ENCODE assay signal across 11 mouse cellular contexts in the genomic region with DNA sequence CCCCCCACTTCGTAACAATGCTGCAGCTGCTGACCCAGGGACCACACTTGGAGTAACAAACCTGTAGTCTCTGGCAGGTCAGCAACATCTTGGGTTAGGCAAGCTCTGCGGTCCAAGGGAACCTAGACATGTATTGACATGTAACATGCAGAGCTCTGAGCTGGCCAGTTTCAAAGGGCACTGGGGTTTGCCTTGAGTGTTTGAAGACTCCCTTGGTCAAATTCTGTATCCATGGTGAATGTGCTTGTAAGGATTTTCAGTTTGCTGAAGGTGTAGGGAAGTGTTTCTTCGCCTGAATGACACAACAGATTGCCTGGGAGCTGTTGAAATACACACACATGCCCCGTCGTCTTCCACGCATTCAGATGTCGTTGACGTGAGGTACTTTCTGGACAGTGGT.
A peak's percentile ranks its signal among the peaks of the same experiment; 100 is the strongest.
DNase-seq lines count a peak whose midpoint lies in the region; ATAC-seq and TF ChIP-seq lines count a peak whose summit lies in the region.
"Had no signal": no experiment of that assay in that cellular context is flagged by ENCODE, and none has a peak within 500 bp of the region (broad histone marks: within the 10 kb centered on the region; RNA-seq: fewer than 3 reads in every experiment).

No protein-coding gene starts in this region.

- WGBS in forebrain, embryonic 16.5 days, result 54% methylated on average over 8 of the region's 8 CpGs
- WGBS in forebrain, embryonic 13.5 days, result 67% methylated on average over 8 of the region's 8 CpGs
- whole genome bisulfite sequencing in limb, embryonic 14.5 days, result 35% methylated on average over 8 of the region's 8 CpGs

- no peak for ATAC-seq in forebrain, embryonic 16.5 days
- ATAC-seq in forebrain, embryonic 13.5 days, result no peak
- ATAC-seq in limb, embryonic 14.5 days (ENCODE audit: low FRiP score, low read depth), result no peak
- ATAC-seq: intestine, embryonic 15.5 days; liver, embryonic 12.5 days had no signal

- no peaks in the 10 kb centered on the region for H3K9me3 ChIP-seq in forebrain, embryonic 16.5 days (ENCODE audit: control insufficient read depth, low read length)
- H3K9me3 ChIP-seq in forebrain, embryonic 13.5 days (replicated peaks), result no peaks in the 10 kb centered on the region
- H3K9me3 ChIP-seq in CH12.LX (replicated peaks; ENCODE audit: low read length), result no peaks in the 10 kb centered on the region
- H3K9me3 ChIP-seq in limb, embryonic 14.5 days (ENCODE audit: control insufficient read depth, low read length), result no peaks in the 10 kb centered on the region
- H3K9me3 ChIP-seq: intestine, embryonic 15.5 days; liver, embryonic 12.5 days had no signal

- no peak for TF ChIP-seq POLR2A in CH12.LX (IDR thresholded peaks at IDR 0.05; ENCODE audit: low read depth, low read length)
- TF ChIP-seq POLR2A in limb, embryonic 14.5 days (IDR thresholded peaks at IDR 0.05; ENCODE audit: borderline replicate concordance, extremely low read depth, insufficient read depth, insufficient read length), result no peak

- peaks cover 41% of the 10 kb centered on the region for H3K4me1 ChIP-seq in forebrain, embryonic 16.5 days (replicated peaks; ENCODE audit: control insufficient read depth, insufficient read depth, low read length)
- peaks cover 33% of the 10 kb centered on the region for H3K4me1 ChIP-seq in forebrain, embryonic 13.5 days
- H3K4me1 ChIP-seq in CH12.LX (ENCODE audit: control insufficient read depth in 1 of 2, insufficient read depth in 2 of 2), result peaks cover 25 to 74% of the 10 kb centered on the region in 2 experiments
- peaks cover 22% of the 10 kb centered on the region for H3K4me1 ChIP-seq in limb, embryonic 14.5 days (ENCODE audit: control insufficient read depth, insufficient read depth, low read length)

- DNase-seq in kidney, adult 9 months, result peak; percentile 41
- no peak for DNase-seq in kidney, postnatal 14 days
- DNase-seq in CH12.LX (ENCODE audit: extremely low read depth), result no peak
- DNase-seq in limb, embryonic 14.5 days (ENCODE audit: low spot score), result no peak
- DNase-seq in layer of hippocampus, adult 11-12 months (ENCODE audit: low spot score), result no peak
- no peak for DNase-seq in adrenal gland, postnatal 4 days (ENCODE audit: low spot score in 2 of 2)
- DNase-seq: spleen, adult 18-20 months had no signal

- peaks cover 43% of the 10 kb centered on the region for H3K79me2 ChIP-seq in CH12.LX (replicated peaks; ENCODE audit: control insufficient read depth, extremely low read depth, insufficient read depth, poor library complexity, severe bottlenecking)

- peak; percentile 15; the same call in 1 of the 2 replicates for TF ChIP-seq EP300 in CH12.LX (IDR thresholded peaks at IDR 0.05; ENCODE audit: low read length)

- no peak overlapping the region for H3K4me3 ChIP-seq in forebrain, embryonic 16.5 days (replicated peaks; ENCODE audit: low read length)
- H3K4me3 ChIP-seq in forebrain, embryonic 13.5 days, result no peak overlapping the region
- no peak overlapping the region for H3K4me3 ChIP-seq in CH12.LX (replicated peaks in 1 of 3; ENCODE audit: low read depth in 2 of 3, low read length in 2 of 3, poor library complexity in 1 of 3)
- H3K4me3 ChIP-seq in limb, embryonic 14.5 days (replicated peaks; ENCODE audit: low read length), result no peak overlapping the region
- H3K4me3 ChIP-seq: intestine, embryonic 15.5 days; liver, embryonic 12.5 days had no signal

- no peaks in the 10 kb centered on the region for H3K27me3 ChIP-seq in forebrain, embryonic 16.5 days (replicated peaks; ENCODE audit: control insufficient read depth, insufficient read depth, low read length)
- no peaks in the 10 kb centered on the region for H3K27me3 ChIP-seq in forebrain, embryonic 13.5 days
- H3K27me3 ChIP-seq in CH12.LX (replicated peaks), result no peaks in the 10 kb centered on the region
- no peaks in the 10 kb centered on the region for H3K27me3 ChIP-seq in limb, embryonic 14.5 days (ENCODE audit: control insufficient read depth, insufficient read depth, low read length)
- H3K27me3 ChIP-seq: intestine, embryonic 15.5 days; liver, embryonic 12.5 days had no signal

- dilution Hi-C loops in CH12.LX (cut with MboI; ENCODE audit: extremely low pct_ligation_motif_present, extremely low pct_unique_long_range_greater_than_20kb, low sequenced_read_pairs), result no loop called here

- no peaks in the 10 kb centered on the region for H3K36me3 ChIP-seq in forebrain, embryonic 16.5 days (ENCODE audit: control insufficient read depth, insufficient read depth)
- no peaks in the 10 kb centered on the region for H3K36me3 ChIP-seq in forebrain, embryonic 13.5 days (ENCODE audit: poor library complexity, severe bottlenecking)
- peaks cover 0 to 41% of the 10 kb centered on the region in 2 experiments for H3K36me3 ChIP-seq in CH12.LX (replicated peaks in 1 of 2; ENCODE audit: control insufficient read depth in 1 of 2, insufficient read depth in 1 of 2, low read length in 1 of 2)
- no peaks in the 10 kb centered on the region for H3K36me3 ChIP-seq in limb, embryonic 14.5 days (ENCODE audit: control insufficient read depth, insufficient read depth, low read length)
- H3K36me3 ChIP-seq: intestine, embryonic 15.5 days; liver, embryonic 12.5 days had no signal

- H3K4me2 ChIP-seq in forebrain, embryonic 16.5 days (ENCODE audit: low read length), result no peak overlapping the region
- H3K4me2 ChIP-seq in forebrain, embryonic 13.5 days, result no peak overlapping the region
- peak overlapping the region; percentile 23 for H3K4me2 ChIP-seq in CH12.LX (ENCODE audit: insufficient read depth, low read depth, poor library complexity, severe bottlenecking)
- H3K4me2 ChIP-seq in limb, embryonic 14.5 days (replicated peaks; ENCODE audit: low read depth, low read length, severe bottlenecking), result 0 out of 2 replicates have a peak overlapping the region, but pooled peaks have one; percentile 1
- H3K4me2 ChIP-seq: intestine, embryonic 15.5 days; liver, embryonic 12.5 days had no signal

- no peak for TF ChIP-seq CTCF in CH12.LX (conservative IDR thresholded peaks at IDR 0.05 in 1 of 2, IDR thresholded peaks at IDR 0.05 in 1 of 2; ENCODE audit: low read depth in 2 of 2, low read length in 2 of 2)

- 0 out of 2 replicates have a peak overlapping the region, but pooled peaks have one; percentile 2 for H3K27ac ChIP-seq in forebrain, embryonic 16.5 days (ENCODE audit: low read length)
- no peak overlapping the region for H3K27ac ChIP-seq in forebrain, embryonic 13.5 days
- H3K27ac ChIP-seq in CH12.LX (ENCODE audit: insufficient read depth, low read depth), result peak overlapping the region; percentile 74
- H3K27ac ChIP-seq in limb, embryonic 14.5 days (replicated peaks; ENCODE audit: low read depth, low read length), result peak overlapping the region; percentile 29
- H3K27ac ChIP-seq: liver, embryonic 12.5 days had no signal

- no peak overlapping the region for H3K9ac ChIP-seq in forebrain, embryonic 16.5 days (replicated peaks; ENCODE audit: low read depth, low read length)
- no peak overlapping the region for H3K9ac ChIP-seq in forebrain, embryonic 13.5 days
- peak overlapping the region; percentile 52 for H3K9ac ChIP-seq in CH12.LX (ENCODE audit: insufficient read depth, low read depth)
- no peak overlapping the region for H3K9ac ChIP-seq in limb, embryonic 14.5 days (ENCODE audit: low read depth, low read length, severe bottlenecking)
- H3K9ac ChIP-seq: intestine, embryonic 15.5 days; liver, embryonic 12.5 days had no signal

- in situ Hi-C loops in CH12.LX (cut with MboI; ENCODE audit: low pct_ligation_motif_present, low pct_unique_long_range_greater_than_20kb, low sequenced_read_pairs), result no loop called here

- TF ChIP-seq RAD21 in CH12.LX (IDR thresholded peaks at IDR 0.05; ENCODE audit: low read depth, low read length), result no peak

TF ChIP-seq in CH12.LX, 34 proteins besides CTCF, POLR2A, EP300 and RAD21:
- TF ChIP-seq ZC3H11A (IDR thresholded peaks at IDR 0.05; ENCODE audit: low read depth, low read length) (no peak), NRF1 (IDR thresholded peaks at IDR 0.05; ENCODE audit: low read depth, low read length) (no peak), MAX (IDR thresholded peaks at IDR 0.05; ENCODE audit: low read length) (peak; percentile 20; the same call in 1 of the 2 replicates), USF2 (conservative IDR thresholded peaks at IDR 0.05; ENCODE audit: low read depth, low read length) (no peak), SMC3 (IDR thresholded peaks at IDR 0.05; ENCODE audit: low read depth, low read length) (no peak), BHLHE40 (IDR thresholded peaks at IDR 0.05; ENCODE audit: low read depth, low read length) (0 out of 2 replicates have a peak, but pooled peaks have one; percentile 7), TCF12 (IDR thresholded peaks at IDR 0.05; ENCODE audit: low read depth, low read length) (peak; percentile 12; the same call in 1 of the 2 replicates), CHD1 (IDR thresholded peaks at IDR 0.05; ENCODE audit: low read depth, low read length) (0 out of 2 replicates have a peak, but pooled peaks have one; percentile 73), KAT2A (IDR thresholded peaks at IDR 0.05; ENCODE audit: insufficient replicate concordance, low read length) (no peak), SIN3A (IDR thresholded peaks at IDR 0.05; ENCODE audit: low read length) (0 out of 2 replicates have a peak, but pooled peaks have one; percentile 28)

Comparison
In these comparisons a context has a peak if more than half of its experiments do, and no peak if none do; other contexts are left out.
1. H3K4me2 ChIP-seq: peak in CH12.LX (single experiment) and limb, embryonic 14.5 days (single experiment); none in forebrain, embryonic 16.5 days (single experiment) and forebrain, embryonic 13.5 days (single experiment).